In the genomic region with DNA sequence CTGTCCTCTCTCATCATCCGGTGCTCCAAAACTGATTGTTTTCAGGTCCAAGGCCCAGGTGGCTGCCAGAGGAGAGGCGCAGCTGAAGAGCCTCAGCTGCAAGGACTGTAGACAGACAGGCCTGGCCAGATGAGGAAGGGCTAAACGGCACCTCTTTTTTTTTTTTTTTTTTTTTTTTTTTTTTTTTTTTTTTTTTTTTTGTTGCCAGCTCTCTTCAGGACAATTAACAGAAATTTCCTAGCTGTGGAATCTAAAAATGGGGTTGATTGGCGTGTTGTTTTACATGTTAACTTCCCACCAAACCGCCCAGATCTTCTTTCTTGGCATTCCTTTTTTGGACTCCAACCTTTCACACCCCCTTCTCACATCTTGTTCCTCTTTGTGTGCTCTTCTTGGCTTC, we compare ENCODE assay signal across 17 mouse cellular contexts. TPM values are rescaled to one million over a fixed set of nuclear protein-coding genes. Genes with fewer than 3 reads are reported as not detected.
DNase-seq lines count a peak whose midpoint lies in the region; TF ChIP-seq lines count a peak whose summit lies in the region.
"Had no signal": no experiment of that assay in that cellular context is flagged by ENCODE, and none has a peak within 500 bp of the region (broad histone marks: within the 10 kb centered on the region; RNA-seq: fewer than 3 reads in every experiment).

No protein-coding gene starts in this region.

- TF ChIP-seq POLR2A in CH12.LX (IDR thresholded peaks at IDR 0.05; ENCODE audit: low read depth, low read length) (no peak), MEL (IDR thresholded peaks at IDR 0.05; ENCODE audit: control insufficient read depth in 1 of 2, insufficient read depth in 1 of 2, low read depth in 1 of 2, low read length in 2 of 2, poor library complexity in 1 of 2) (no peak)

- dilution Hi-C loops in CH12.LX (cut with MboI; ENCODE audit: extremely low pct_ligation_motif_present, extremely low pct_unique_long_range_greater_than_20kb, low sequenced_read_pairs) = no loop called here

- in situ Hi-C loops in CH12.LX (cut with MboI; ENCODE audit: low pct_ligation_motif_present, low pct_unique_long_range_greater_than_20kb, low sequenced_read_pairs) = no loop called here

- H3K9ac ChIP-seq in CH12.LX (ENCODE audit: insufficient read depth, low read depth) (no peak overlapping the region), MEL (ENCODE audit: control insufficient read depth, low read depth, low read length, poor library complexity, severe bottlenecking) (no peak overlapping the region)
- H3K9ac ChIP-seq: embryonic facial prominence, embryonic 12.5 days; embryonic facial prominence, embryonic 15.5 days; forebrain, postnatal 0 days; heart, embryonic 12.5 days; heart, embryonic 15.5 days; hindbrain, embryonic 15.5 days had no signal

- TF ChIP-seq EP300 in CH12.LX (IDR thresholded peaks at IDR 0.05; ENCODE audit: low read length) (no peak), MEL (IDR thresholded peaks at IDR 0.05; ENCODE audit: low read depth in 1 of 2, low read length in 2 of 2) (no peak)

- TF ChIP-seq CTCF in CH12.LX (conservative IDR thresholded peaks at IDR 0.05 in 1 of 2, IDR thresholded peaks at IDR 0.05 in 1 of 2; ENCODE audit: low read depth in 2 of 2, low read length in 2 of 2) (no peak), MEL (IDR thresholded peaks at IDR 0.05 in 2 of 3, conservative IDR thresholded peaks at IDR 0.05 in 1 of 3; ENCODE audit: control insufficient read depth in 1 of 3, insufficient read depth in 1 of 3, low read depth in 2 of 3, low read length in 3 of 3, poor library complexity in 1 of 3, severe bottlenecking in 1 of 3) (no peak)

- H3K27ac ChIP-seq in CH12.LX (ENCODE audit: insufficient read depth, low read depth) (no peak overlapping the region), MEL (ENCODE audit: control insufficient read depth, low read depth, low read length) (no peak overlapping the region)
- H3K27ac ChIP-seq: embryonic facial prominence, embryonic 12.5 days; embryonic facial prominence, embryonic 15.5 days; heart, embryonic 15.5 days; hindbrain, embryonic 10.5 days; hindbrain, embryonic 15.5 days had no signal

- no peaks in the 10 kb centered on the region for H3K27me3 ChIP-seq in CH12.LX (replicated peaks)
- 0 out of 4 replicates have a peak, but pooled peaks cover 0 to 2% of the 10 kb centered on the region in 2 experiments for H3K27me3 ChIP-seq in MEL (ENCODE audit: control insufficient read depth in 1 of 2, insufficient read depth in 2 of 2, low read length in 2 of 2)
- H3K27me3 ChIP-seq: hindbrain, embryonic 15.5 days had no signal

- TF ChIP-seq RAD21 in CH12.LX (IDR thresholded peaks at IDR 0.05; ENCODE audit: low read depth, low read length) (no peak), MEL (IDR thresholded peaks at IDR 0.05; ENCODE audit: low read depth, low read length) (no peak)

- H3K36me3 ChIP-seq in CH12.LX (replicated peaks in 1 of 2; ENCODE audit: control insufficient read depth in 1 of 2, insufficient read depth in 1 of 2, low read length in 1 of 2) (no peaks in the 10 kb centered on the region), MEL (ENCODE audit: control insufficient read depth in 1 of 2, insufficient read depth in 2 of 2, low read length in 2 of 2) (no peaks in the 10 kb centered on the region; a peak in 1 of 4 replicates)
- H3K36me3 ChIP-seq: embryonic facial prominence, embryonic 12.5 days; embryonic facial prominence, embryonic 15.5 days; heart, embryonic 12.5 days; heart, embryonic 15.5 days; hindbrain, embryonic 10.5 days; hindbrain, embryonic 15.5 days had no signal

- intact Hi-C loops in left cerebral cortex, postnatal 4 days (cut with DNase I) = no loop called here

- peaks cover 10 to 23% of the 10 kb centered on the region in 2 experiments for H3K4me1 ChIP-seq in CH12.LX (ENCODE audit: control insufficient read depth in 1 of 2, insufficient read depth in 2 of 2)
- peaks cover 0 to 10% of the 10 kb centered on the region in 2 experiments; a peak in 2 of 4 replicates for H3K4me1 ChIP-seq in MEL (ENCODE audit: control insufficient read depth in 1 of 2, insufficient read depth in 2 of 2, low read length in 2 of 2)
- H3K4me1 ChIP-seq: embryonic facial prominence, embryonic 12.5 days; embryonic facial prominence, embryonic 15.5 days; heart, embryonic 12.5 days; heart, embryonic 15.5 days; hindbrain, embryonic 10.5 days; hindbrain, embryonic 15.5 days had no signal

- H3K4me3 ChIP-seq in CH12.LX (replicated peaks in 1 of 3; ENCODE audit: low read depth in 2 of 3, low read length in 2 of 3, poor library complexity in 1 of 3) (no peak overlapping the region), MEL (ENCODE audit: control insufficient read depth in 1 of 2, insufficient read depth in 1 of 2, low read depth in 2 of 2, low read length in 2 of 2) (0 out of 4 replicates have a peak overlapping the region, but pooled peaks of 1 of the 2 experiments have one; percentile 7)
- H3K4me3 ChIP-seq: embryonic facial prominence, embryonic 12.5 days; embryonic facial prominence, embryonic 15.5 days; heart, embryonic 12.5 days; heart, embryonic 15.5 days; hindbrain, embryonic 10.5 days; hindbrain, embryonic 15.5 days had no signal

- peak; percentile 10 for DNase-seq in left cerebral cortex, postnatal 4 days
- DNase-seq in left cerebral cortex, adult 9 months (ENCODE audit: low spot score in 2 of 2) = no peak
- DNase-seq in CH12.LX (ENCODE audit: extremely low read depth) (no peak), MEL (ENCODE audit: low read depth, low spot score) (peak; percentile 43)
- no peak for DNase-seq in gastrocnemius, adult 18-20 months (ENCODE audit: low spot score)
- no peak for DNase-seq in thymus, postnatal 0 days (ENCODE audit: low spot score)
- DNase-seq: B cell, adult 2 months; forebrain, postnatal 0 days; gastrocnemius, postnatal 25 days; heart, adult 18-20 months; heart, postnatal 36 days had no signal

- no peak overlapping the region for H3K4me2 ChIP-seq in CH12.LX (ENCODE audit: insufficient read depth, low read depth, poor library complexity, severe bottlenecking)
- H3K4me2 ChIP-seq: embryonic facial prominence, embryonic 12.5 days; embryonic facial prominence, embryonic 15.5 days; heart, embryonic 12.5 days; heart, embryonic 15.5 days; hindbrain, embryonic 15.5 days had no signal

- no peaks in the 10 kb centered on the region for H3K9me3 ChIP-seq in CH12.LX (replicated peaks; ENCODE audit: low read length)
- H3K9me3 ChIP-seq in MEL (replicated peaks; ENCODE audit: insufficient read depth, low read length) = no peaks in the 10 kb centered on the region
- H3K9me3 ChIP-seq: embryonic facial prominence, embryonic 12.5 days; embryonic facial prominence, embryonic 15.5 days; heart, embryonic 12.5 days; heart, embryonic 15.5 days; hindbrain, embryonic 10.5 days; hindbrain, embryonic 15.5 days had no signal

- no peaks in the 10 kb centered on the region for H3K79me2 ChIP-seq in CH12.LX (replicated peaks; ENCODE audit: control insufficient read depth, extremely low read depth, insufficient read depth, poor library complexity, severe bottlenecking)
- no peaks in the 10 kb centered on the region for H3K79me2 ChIP-seq in MEL (ENCODE audit: control insufficient read depth, insufficient read depth, low read length, poor library complexity)

TF ChIP-seq in CH12.LX, 34 proteins besides CTCF, POLR2A, EP300 and RAD21:
- TF ChIP-seq ETS1 (conservative IDR thresholded peaks at IDR 0.05; ENCODE audit: low read depth, low read length) = no peak
- TF ChIP-seq USF2 (conservative IDR thresholded peaks at IDR 0.05; ENCODE audit: low read depth, low read length) = no peak
- peak; percentile 87 for TF ChIP-seq ZNF384 (IDR thresholded peaks at IDR 0.05; ENCODE audit: low read depth, low read length)
- TF ChIP-seq MYC (IDR thresholded peaks at IDR 0.05; ENCODE audit: low read depth, low read length) = no peak
- TF ChIP-seq JUN (IDR thresholded peaks at IDR 0.05; ENCODE audit: insufficient read depth, low read depth, low read length) = no peak
- TF ChIP-seq POLR2AphosphoS2 (IDR thresholded peaks at IDR 0.05; ENCODE audit: low read depth, low read length) = no peak
- no peak for TF ChIP-seq UBTF (IDR thresholded peaks at IDR 0.05; ENCODE audit: low read depth, low read length)
- TF ChIP-seq ZMIZ1 (IDR thresholded peaks at IDR 0.05; ENCODE audit: low read depth, low read length) = no peak
- TF ChIP-seq MXI1 (IDR thresholded peaks at IDR 0.05; ENCODE audit: low read depth, low read length) = no peak

TF ChIP-seq in MEL, 35 proteins besides CTCF, POLR2A, EP300 and RAD21:
- TF ChIP-seq ZNF384 (IDR thresholded peaks at IDR 0.05; ENCODE audit: low read depth, low read length) (peak; percentile 90), MYB (IDR thresholded peaks at IDR 0.05; ENCODE audit: low read depth, low read length) (no peak)

RNA-seq across cellular contexts. Expression of a gene that starts 26.4 kb away (rescaled TPM):
- total RNA-seq in left cerebral cortex, postnatal 4 days (2021) = 10 to 100 TPM; 64.9 to 68.6 TPM
- total RNA-seq in CH12.LX (2012; rRNA removed) = 52.9 and 67.6 TPM in 2 replicates
- total RNA-seq in CH12.LX (2014; rRNA removed) = 163 and 168 TPM in 2 replicates
- 127 and 128 TPM in 2 replicates for polyA plus RNA-seq in CH12.LX (2012; ENCODE audit: insufficient read length, low read depth)
- total RNA-seq in MEL (2012; rRNA removed) = 110 and 113 TPM in 2 replicates
- polyA plus RNA-seq in MEL (2012; ENCODE audit: insufficient read depth in 1 of 2, insufficient read length in 2 of 2, low read depth in 1 of 2, low replicate concordance in 2 of 2, missing spikeins in 1 of 2) = 100 to 1,000 TPM in 1 of 2 experiments, not detected in 1; 172 TPM
- total RNA-seq in gastrocnemius, adult 18-20 months (2021) = 10 to 100 TPM; 38.4 to 40.8 TPM
- 71.9 and 72.7 TPM in 2 replicates for polyA plus RNA-seq in thymus, postnatal 0 days (2015; fragmentation: Nextera tagmentation; extraction: Ambion mirVana)

Comparison
In these comparisons a context has a peak if more than half of its experiments do, and no peak if none do; other contexts are left out.
1. DNase-seq: peak in left cerebral cortex, postnatal 4 days (single experiment) and MEL (single experiment); none in left cerebral cortex, adult 9 months (0 of 2), CH12.LX (single experiment), gastrocnemius, adult 18-20 months (single experiment) and thymus, postnatal 0 days (single experiment).